Mouse (Mus musculus) heart, embryonic 16.5 days (tissue): Measurements from ENCODE around the gene Stx18. TPM values are rescaled to one million over a fixed set of nuclear protein-coding genes. Genes with fewer than 3 reads are reported as not detected.

Experiments
- ATAC-seq: fragments of 200-750 bp; cut with Nextera tagmentation; replicated peaks from 2 replicates; pipeline ENCODE4 v1.8.0; 2017; ENCODE audit warnings: moderate number of reproducible peaks; ENCODE audit not compliant: insufficient read depth, low FRiP score; ENCODE audit errors: extremely low read depth
- H3K27ac ChIP-seq: fragments of 300-500 bp; sonication (generic); 2 replicates; pipeline ENCODE4 v1.5.1; 2014; ENCODE audit warnings: mild to moderate bottlenecking, low read length, control low read depth, moderate library complexity
- H3K27me3 ChIP-seq: fragments of 300-500 bp; sonication (generic); 2 replicates; pipeline ENCODE4 v1.6.1; 2014; ENCODE audit warnings: low read length, mixed read lengths; ENCODE audit not compliant: control insufficient read depth, insufficient read depth
- H3K36me3 ChIP-seq: fragments of 300-500 bp; sonication (generic); 2 replicates; pipeline ENCODE4 v1.6.1; 2014; ENCODE audit not compliant: control insufficient read depth, insufficient read depth
- H3K4me1 ChIP-seq: fragments of 300-500 bp; sonication (generic); 2 replicates; pipeline ENCODE4 v1.6.1; 2014; ENCODE audit warnings: low read length, mixed read lengths; ENCODE audit not compliant: control insufficient read depth, insufficient read depth
- H3K4me2 ChIP-seq: fragments of 300-500 bp; sonication (generic); 2 replicates; pipeline ENCODE4 v1.6.1; 2014; ENCODE audit warnings: low read depth, mild to moderate bottlenecking, control low read depth, low read length
- H3K4me3 ChIP-seq: fragments of 300-500 bp; sonication (generic); 2 replicates; pipeline ENCODE4 v1.5.1; 2014; ENCODE audit warnings: mild to moderate bottlenecking, control low read depth, low read length
- H3K9ac ChIP-seq: fragments of 300-500 bp; sonication (generic); 2 replicates; pipeline ENCODE4 v1.6.1; 2014; ENCODE audit warnings: low read length, control low read depth
- H3K9me3 ChIP-seq: fragments of 300-500 bp; sonication (generic); replicated peaks from 2 replicates; pipeline ENCODE4 v1.6.1; 2016; ENCODE audit warnings: low read length; ENCODE audit not compliant: control insufficient read depth
- WGBS: fragments of 180-500 bp; shearing (Covaris S2); extraction: QIAGEN DNeasy Blood & Tissue Kit; methylation state at CpG from one replicate; pipeline ENCODE4 v1.1.7; 2014; 5-methylcytosine and 5-hydroxymethylcytosine counted together
- polyA plus RNA-seq: library from polyadenylated mRNA; unstranded; fragments of >200 nt; fragmentation: Nextera tagmentation; extraction: Ambion mirVana; gene quantifications from 2 replicates; pipeline ENCODE4 v1.2.1, GENCODE M21; 2015

Gene Stx18
- polyA plus RNA-seq, 1 experiment from 2014 or later = 30.3 TPM

GRCm38 (mm10) chr5:38136247-38136646, 97.7 kb downstream of the Stx18 start:
- Histone ChIP-seq H3K9me3 (no peaks in the 10 kb centered on the region), H3K36me3 (peaks cover 6% of the 10 kb centered on the region; the same call in 1 of the 2 replicates), H3K4me2 (no peak overlapping the region), H3K4me3 (no peak overlapping the region), H3K9ac (no peak overlapping the region), H3K27ac (no peak overlapping the region), H3K4me1 (no peaks in the 10 kb centered on the region), H3K27me3 (no peaks in the 10 kb centered on the region)
- 94% methylated on average over 9 of the region's 9 CpGs for WGBS
- no peak for ATAC-seq

- Histone ChIP-seq H3K4me2 (no peak overlapping the region), H3K9me3 (no peaks in the 10 kb centered on the region), H3K27me3 (no peaks in the 10 kb centered on the region), H3K36me3 (peaks cover 6% of the 10 kb centered on the region; the same call in 1 of the 2 replicates), H3K27ac (no peak overlapping the region), H3K4me3 (no peak overlapping the region), H3K4me1 (no peaks in the 10 kb centered on the region), H3K9ac (no peak overlapping the region)
- no peak for ATAC-seq
- WGBS = 83% methylated on average over 9 of the region's 9 CpGs
Measured at GRCm38 (mm10) chr5:38137163-38137562, 98.6 kb downstream of the Stx18 start.

GRCm38 (mm10) chr5:38140893-38141292, 102.4 kb downstream of the Stx18 start:
- Histone ChIP-seq H3K4me2 (no peak overlapping the region), H3K9ac (no peak overlapping the region), H3K9me3 (no peaks in the 10 kb centered on the region), H3K4me1 (no peaks in the 10 kb centered on the region), H3K27ac (no peak overlapping the region), H3K27me3 (no peaks in the 10 kb centered on the region), H3K36me3 (no peaks in the 10 kb centered on the region; the same call in 1 of the 2 replicates), H3K4me3 (no peak overlapping the region)
- WGBS = 86% methylated on average over 6 of the region's 6 CpGs
- no peak for ATAC-seq

GRCm38 (mm10) chr5:38146524-38146923, 108.0 kb downstream of the Stx18 start:
- 75% methylated on average over 6 of the region's 6 CpGs for WGBS
- Histone ChIP-seq H3K4me3 (no peak overlapping the region), H3K9ac (no peak overlapping the region), H3K4me2 (no peak overlapping the region), H3K27ac (no peak overlapping the region), H3K9me3 (no peaks in the 10 kb centered on the region), H3K36me3 (no peaks in the 10 kb centered on the region; the same call in 1 of the 2 replicates), H3K4me1 (no peaks in the 10 kb centered on the region), H3K27me3 (no peaks in the 10 kb centered on the region)
- no peak for ATAC-seq

GRCm38 (mm10) chr5:38151264-38151663, 112.7 kb downstream of the Stx18 start:
- WGBS = 55% methylated on average over 3 of the region's 3 CpGs
- Histone ChIP-seq H3K4me1 (no peaks in the 10 kb centered on the region), H3K27ac (no peak overlapping the region)

GRCm38 (mm10) chr5:38152201-38153108, 113.9 kb downstream of the Stx18 start:
- H3K27me3 ChIP-seq = peaks cover 4% of the 10 kb centered on the region; the same call in 1 of the 2 replicates
- ATAC-seq = no peak
- no peaks in the 10 kb centered on the region for H3K4me1 ChIP-seq
- H3K36me3 ChIP-seq = peaks cover 3% of the 10 kb centered on the region; the same call in 1 of the 2 replicates
- no peak overlapping the region for H3K27ac ChIP-seq
- WGBS = 77% methylated on average over 10 of the region's 10 CpGs
- H3K4me2 ChIP-seq = no peak overlapping the region
- H3K9ac ChIP-seq = no peak overlapping the region
- H3K4me3 ChIP-seq = no peak overlapping the region
- H3K9me3 ChIP-seq = no peaks in the 10 kb centered on the region

More at GRCm38 (mm10) chr5:38151264-38151663, 112.7 kb downstream of the Stx18 start:
- Histone ChIP-seq H3K27me3 (no peaks in the 10 kb centered on the region), H3K9ac (no peak overlapping the region), H3K4me2 (no peak overlapping the region), H3K9me3 (no peaks in the 10 kb centered on the region), H3K4me3 (no peak overlapping the region), H3K36me3 (peaks cover 3% of the 10 kb centered on the region; the same call in 1 of the 2 replicates)
- no peak for ATAC-seq

GRCm38 (mm10) chr5:38153636-38154035, 115.1 kb downstream of the Stx18 start:
- no peak overlapping the region for H3K4me2 ChIP-seq
- no peaks in the 10 kb centered on the region for H3K4me1 ChIP-seq
- H3K36me3 ChIP-seq = peaks cover 3% of the 10 kb centered on the region; the same call in 1 of the 2 replicates
- whole genome bisulfite sequencing = 82% methylated on average over 5 of the region's 5 CpGs
- no peaks in the 10 kb centered on the region for H3K9me3 ChIP-seq
- no peak for ATAC-seq
- no peak overlapping the region for H3K4me3 ChIP-seq
- H3K27me3 ChIP-seq = peaks cover 11% of the 10 kb centered on the region; the same call in 1 of the 2 replicates
- no peak overlapping the region for H3K9ac ChIP-seq
- H3K27ac ChIP-seq = no peak overlapping the region

GRCm38 (mm10) chr5:38157481-38158020, 119.0 kb downstream of the Stx18 start:
- Histone ChIP-seq H3K36me3 (peaks cover 3% of the 10 kb centered on the region; the same call in 1 of the 2 replicates), H3K4me1 (0 out of 2 replicates have a peak, but pooled peaks cover 3% of the 10 kb centered on the region), H3K4me3 (no peak overlapping the region), H3K27me3 (peaks cover 48% of the 10 kb centered on the region), H3K27ac (no peak overlapping the region), H3K9ac (no peak overlapping the region), H3K4me2 (no peak overlapping the region), H3K9me3 (no peaks in the 10 kb centered on the region)
- 62% methylated on average over 9 of the region's 9 CpGs for WGBS
- ATAC-seq = no peak

- H3K9ac ChIP-seq = peak overlapping the region; percentile 75
- ATAC-seq = no peak
- 0 out of 2 replicates have a peak, but pooled peaks cover 3% of the 10 kb centered on the region for H3K4me1 ChIP-seq
- no peak overlapping the region for H3K27ac ChIP-seq
- H3K4me3 ChIP-seq = peak overlapping the region; percentile 72
- peaks cover 3% of the 10 kb centered on the region; the same call in 1 of the 2 replicates for H3K36me3 ChIP-seq
- 7% methylated on average over 17 of the region's 17 CpGs for WGBS
- no peaks in the 10 kb centered on the region for H3K9me3 ChIP-seq
- H3K4me2 ChIP-seq = peak overlapping the region; percentile 93
- peaks cover 54% of the 10 kb centered on the region for H3K27me3 ChIP-seq
Measured at GRCm38 (mm10) chr5:38158501-38158946, 120.0 kb downstream of the Stx18 start.
